Mouse (Mus musculus) mouse embryonic stem cell (cell line): ENCODE measurements around the gene Pex26.

Experiments
- in situ Hi-C, 2 experiments: fragments of 300-500 bp; cut with MboI; formaldehyde crosslinking; loops; 1 replicate in 1 of 2; 3 replicates in 1 of 2; pipeline ENCODE4 v1.14.3; 2019 to 2020; ENCODE audit warnings: low sequenced_read_pairs in 2 of 2, low pct_unique_long_range_greater_than_20kb in 1 of 2, mixed read lengths in 1 of 2; ENCODE audit not compliant: unreplicated experiment in 1 of 2

Pex26 gene

GRCm38 (mm10) chr6:121194956-121195731 lies 11.7 kb downstream of the Pex26 start:
- in situ Hi-C loops = no loop called here

GRCm38 (mm10) chr6:121197807-121198365 lies 14.4 kb downstream of the Pex26 start:
- in situ Hi-C loops = no loop called here

- in situ Hi-C loops = no loop called here
Observed at GRCm38 (mm10) chr6:121200458-121200857, 17.0 kb downstream of the Pex26 start.

- in situ Hi-C loops = no loop called here
Observed at GRCm38 (mm10) chr6:121202026-121202425, 18.6 kb downstream of the Pex26 start.

- in situ Hi-C loops = no loop called here
Observed at GRCm38 (mm10) chr6:121206481-121206880, 23.0 kb downstream of the Pex26 start.

- in situ Hi-C loops = no loop called here
Observed at GRCm38 (mm10) chr6:121209584-121209983, 26.1 kb downstream of the Pex26 start.

GRCm38 (mm10) chr6:121210149-121210925 lies 26.9 kb downstream of the Pex26 start, which contains the start of gene Tuba8:
Gene Tuba8 (plus strand): TSS chr6:121210696.
- in situ Hi-C loops = no loop called here

- in situ Hi-C loops = no loop called here
Observed at GRCm38 (mm10) chr6:121210926-121211289, 27.4 kb downstream of the Pex26 start.

- in situ Hi-C loops = no loop called here
Observed at GRCm38 (mm10) chr6:121211743-121212142, 28.3 kb downstream of the Pex26 start.

- in situ Hi-C loops = no loop called here
Observed at GRCm38 (mm10) chr6:121212988-121213387, 29.5 kb downstream of the Pex26 start.

GRCm38 (mm10) chr6:121214221-121214620 lies 30.8 kb downstream of the Pex26 start:
- in situ Hi-C loops = no loop called here

- in situ Hi-C loops = no loop called here
Observed at GRCm38 (mm10) chr6:121214667-121215330, 31.3 kb downstream of the Pex26 start.

- in situ Hi-C loops = no loop called here
Observed at GRCm38 (mm10) chr6:121215336-121215735, 31.9 kb downstream of the Pex26 start.

GRCm38 (mm10) chr6:121215896-121216295 lies 32.4 kb downstream of the Pex26 start:
- in situ Hi-C loops = no loop called here

- in situ Hi-C loops = no loop called here
Observed at GRCm38 (mm10) chr6:121216589-121217255, 33.3 kb downstream of the Pex26 start.

GRCm38 (mm10) chr6:121218002-121218401 lies 34.5 kb downstream of the Pex26 start:
- in situ Hi-C loops = no loop called here

GRCm38 (mm10) chr6:121219406-121219805 lies 35.9 kb downstream of the Pex26 start:
- in situ Hi-C loops = no loop called here

- in situ Hi-C loops = no loop called here
Observed at GRCm38 (mm10) chr6:121220181-121220580, 36.7 kb downstream of the Pex26 start.
